Mouse (Mus musculus): ENCODE results near the gene Fam120a.

Fam120a gene

GRCm38 (mm10) chr13:48967956-48968749 lies at the start of gene Fam120a:
Fam120a (minus strand) TSS chr13:48968017.
- no peak for DNase-seq (ENCODE audit: low read depth)

DNA sequence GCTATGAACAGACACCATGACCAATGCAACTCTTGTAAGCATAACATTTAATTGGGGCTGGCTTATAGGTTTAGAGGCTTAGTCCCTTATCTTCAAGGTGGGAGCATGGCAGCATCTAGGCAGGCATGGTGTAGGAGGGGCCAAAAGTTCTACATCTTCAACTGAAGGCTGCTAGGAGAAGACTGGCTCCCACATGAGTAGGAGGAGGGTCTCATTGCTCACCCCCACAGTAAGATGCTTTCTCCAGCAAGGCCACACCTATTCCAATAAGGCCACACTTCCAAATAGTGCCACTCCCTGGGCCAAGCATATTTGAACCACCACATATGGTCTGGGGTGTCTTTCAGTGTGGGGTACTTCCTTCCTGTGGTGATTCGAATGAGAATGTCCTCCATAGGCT lies 49.6 kb upstream of the Fam120a start:
- DNase-seq (ENCODE audit: low read depth), result no peak

- DNase-seq (ENCODE audit: low read depth), result peak; percentile 83
Observed at GRCm38 (mm10) chr13:49016311-49016761, 48.5 kb upstream of the Fam120a start.

DNA sequence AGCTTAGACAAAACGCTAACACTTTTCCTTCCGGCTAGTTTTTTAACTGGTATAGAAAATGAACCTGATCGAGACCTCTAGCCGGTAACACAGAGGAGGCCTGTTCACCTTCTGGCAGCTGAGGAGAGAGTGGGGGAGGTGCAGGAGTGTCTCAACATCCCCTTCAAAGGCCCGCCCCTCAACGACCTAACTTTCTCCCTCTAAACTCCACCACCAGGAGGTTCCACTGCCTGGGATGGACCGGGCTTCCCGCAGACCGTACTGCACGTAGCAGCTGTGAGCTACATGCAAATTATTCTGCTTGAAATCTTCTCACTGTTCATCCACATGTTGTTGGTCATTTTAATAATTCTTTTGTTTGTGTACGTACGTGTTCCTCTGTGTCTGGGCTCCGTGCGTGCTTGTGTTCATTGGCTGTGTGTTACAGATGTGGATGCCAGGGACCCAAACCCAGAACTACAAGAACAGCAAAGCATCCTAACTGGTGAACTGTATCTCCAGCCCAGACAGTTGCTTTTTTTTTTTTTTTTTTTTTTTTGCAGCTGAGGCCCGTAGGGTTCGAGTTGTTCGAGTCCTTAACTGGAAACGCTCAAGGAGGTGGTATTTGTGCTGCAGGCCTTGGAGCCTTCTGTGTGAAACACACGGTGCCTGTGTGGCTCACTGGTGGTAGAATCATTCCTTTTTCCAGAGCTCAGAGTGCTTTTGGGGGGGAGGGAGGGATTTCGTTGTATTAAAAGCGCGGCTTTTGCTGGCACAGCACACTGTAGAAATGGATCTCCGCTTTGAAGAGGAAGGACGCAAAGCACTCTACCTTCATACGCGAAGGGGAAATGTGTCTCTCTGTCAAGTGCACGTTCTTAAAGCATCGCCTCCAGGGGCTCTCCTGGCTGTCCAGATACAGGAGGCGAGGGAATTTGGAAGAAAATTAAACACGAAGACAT lies 47.8 kb upstream of the Fam120a start:
- DNase-seq (ENCODE audit: low read depth), result no peak

- no peak for DNase-seq (ENCODE audit: low read depth)
Observed at GRCm38 (mm10) chr13:49013206-49013794, 45.5 kb upstream of the Fam120a start.

GRCm38 (mm10) chr13:49001691-49002090 lies 33.9 kb upstream of the Fam120a start:
- no peak for DNase-seq (ENCODE audit: low read depth)

DNA sequence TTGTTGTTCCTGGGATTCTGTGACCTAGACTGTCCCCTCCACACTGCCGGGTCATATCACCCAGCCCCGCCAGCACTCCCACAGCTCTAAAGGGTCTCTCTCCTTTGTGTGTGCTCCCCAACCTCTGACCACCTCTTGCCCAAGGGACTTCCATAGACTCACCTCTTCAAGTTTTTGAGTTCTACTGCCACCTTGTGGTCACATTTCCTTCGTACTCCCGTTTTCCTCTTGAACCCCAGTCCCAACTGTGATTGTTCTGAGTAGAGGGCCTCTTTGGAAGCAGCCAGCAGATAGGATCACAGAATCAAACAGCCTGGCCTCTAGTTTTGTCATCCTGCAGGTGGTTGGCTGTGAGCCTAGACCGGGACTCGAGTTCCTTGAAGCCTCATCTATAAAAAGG lies 30.8 kb upstream of the Fam120a start:
- DNase-seq (ENCODE audit: low read depth), result no peak

DNA sequence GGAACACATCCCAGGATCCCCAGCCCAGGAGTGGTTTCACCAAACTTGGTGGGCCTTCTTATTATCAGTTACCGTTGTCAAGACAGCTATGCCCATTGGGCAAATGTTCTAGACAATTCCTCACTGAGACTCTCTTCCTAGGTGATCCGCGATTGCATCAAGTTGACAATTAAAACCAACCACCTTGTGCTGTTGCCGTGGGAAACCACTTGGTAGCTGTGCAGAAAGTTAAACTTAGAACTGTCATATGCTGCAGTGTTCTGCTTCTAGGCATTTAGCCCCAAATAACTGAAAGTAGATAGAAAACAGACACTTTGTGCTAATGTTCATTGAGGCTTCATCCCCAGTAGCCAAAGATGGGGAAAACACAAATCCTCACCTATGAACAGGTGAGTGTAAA lies 28.9 kb upstream of the Fam120a start:
- no peak for DNase-seq (ENCODE audit: low read depth)

DNA sequence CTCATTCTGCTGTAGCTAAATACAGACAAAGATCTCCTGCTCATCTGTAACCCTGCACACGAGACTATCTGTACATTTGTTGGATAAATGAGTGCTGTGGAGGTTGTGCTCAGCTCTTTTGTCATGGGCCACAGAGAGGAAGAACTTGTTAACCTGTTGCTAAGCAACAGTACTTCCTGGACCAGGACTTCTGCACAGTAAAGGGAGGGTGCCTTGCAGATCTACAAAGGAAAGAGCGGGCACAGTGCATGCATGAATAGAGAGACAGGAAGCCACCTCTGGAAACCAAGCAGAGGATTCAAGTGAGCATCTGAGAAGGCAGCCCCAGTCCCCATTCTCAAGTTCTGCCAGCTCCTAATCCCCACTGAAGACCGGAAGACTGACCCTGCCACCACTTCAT lies 27.1 kb upstream of the Fam120a start:
- DNase-seq (ENCODE audit: low read depth), result no peak

DNA sequence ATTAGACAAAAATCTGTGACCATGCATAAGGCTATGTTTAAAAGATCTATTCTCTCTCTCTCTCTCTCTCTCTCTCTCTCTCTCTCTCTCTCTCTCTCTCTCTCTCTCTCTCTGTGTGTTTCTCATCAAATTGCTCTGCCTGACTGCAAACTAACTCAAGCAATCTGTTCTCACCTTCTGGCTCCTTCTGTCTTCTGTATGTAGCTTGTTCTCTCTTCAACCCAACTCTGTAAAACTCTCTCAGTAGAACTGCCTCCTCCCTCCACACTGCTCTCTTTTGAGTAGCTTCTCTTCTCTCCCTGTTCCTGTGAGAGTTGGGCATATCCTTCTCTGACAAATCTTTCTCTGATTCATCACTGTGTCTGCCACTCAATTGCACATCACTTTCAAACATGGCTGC lies 25.1 kb upstream of the Fam120a start:
- DNase-seq (ENCODE audit: low read depth), result no peak

GRCm38 (mm10) chr13:48990138-48990537 lies 22.3 kb upstream of the Fam120a start:
- no peak for DNase-seq (ENCODE audit: low read depth)

DNA sequence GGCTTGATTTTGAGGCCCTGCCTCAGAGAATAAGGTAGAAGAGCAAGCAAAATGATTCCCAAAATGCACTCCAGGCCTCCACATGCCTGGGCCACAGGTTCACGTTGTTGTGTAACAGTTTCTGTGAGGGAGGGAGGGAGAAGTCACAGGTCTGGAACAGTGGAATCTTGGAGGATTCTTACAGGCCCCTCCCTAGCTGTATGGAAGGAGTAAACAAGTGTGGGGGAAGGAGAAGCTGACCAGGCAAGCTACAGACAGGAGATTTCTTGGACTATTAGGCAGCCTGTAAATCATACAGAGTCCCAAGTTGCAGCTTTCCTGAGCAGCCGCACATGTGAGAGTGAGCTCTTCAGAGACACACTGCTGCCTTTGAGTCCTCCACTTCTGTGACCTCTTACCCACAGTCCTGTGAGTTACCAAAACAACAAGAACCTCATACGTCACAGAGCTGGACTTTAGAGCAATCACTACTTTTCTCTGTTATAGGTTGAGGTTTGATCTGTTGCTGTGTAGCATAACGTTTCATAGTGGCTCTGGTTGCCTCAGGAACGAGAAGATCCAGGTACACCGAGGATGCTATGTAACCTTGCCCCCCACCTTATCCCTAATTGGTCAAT lies 14.8 kb upstream of the Fam120a start:
- DNase-seq (ENCODE audit: low read depth), result no peak

DNA sequence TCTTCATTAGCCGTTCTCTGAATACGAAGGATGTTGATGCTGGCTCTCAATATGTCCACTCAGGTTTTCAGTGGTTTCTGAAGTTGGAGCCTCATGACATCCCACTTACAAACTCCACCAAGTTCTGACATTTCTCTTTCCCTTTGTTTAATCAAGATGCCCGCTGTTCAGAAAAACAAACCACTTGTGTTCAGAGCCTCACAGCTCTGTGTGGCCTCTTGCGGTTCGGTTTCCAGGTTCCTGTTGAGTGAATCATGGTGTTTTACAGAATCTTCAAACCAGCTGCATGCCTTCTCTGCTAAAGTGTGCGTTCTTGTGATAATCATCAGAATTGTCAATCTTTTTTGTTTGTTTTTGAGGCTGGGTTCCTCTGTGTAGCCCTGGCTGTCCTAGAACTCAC lies 11.3 kb upstream of the Fam120a start:
- DNase-seq (ENCODE audit: low read depth), result no peak

DNA sequence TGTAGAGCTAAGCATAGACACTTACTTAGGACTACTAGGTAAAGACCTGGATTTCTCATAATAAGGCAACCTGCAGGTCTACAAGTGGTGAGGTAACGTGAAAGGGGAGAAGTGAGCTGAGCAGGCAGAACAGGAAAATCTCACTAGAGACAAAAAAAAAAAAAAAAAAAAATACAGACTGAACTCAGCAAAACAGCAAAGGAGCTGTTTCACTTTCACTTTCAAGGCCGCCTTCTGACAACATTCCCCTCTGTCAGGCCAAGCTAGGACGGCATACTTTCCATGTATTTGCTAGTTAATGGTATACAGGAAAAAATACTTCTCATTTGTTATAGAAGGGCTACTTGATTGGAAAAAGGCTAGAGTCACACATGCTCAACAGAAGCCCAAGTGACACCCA lies 10.0 kb upstream of the Fam120a start:
- DNase-seq (ENCODE audit: low read depth), result no peak

GRCm38 (mm10) chr13:48974699-48975098 lies 6.9 kb upstream of the Fam120a start:
- DNase-seq (ENCODE audit: low read depth), result no peak

DNA sequence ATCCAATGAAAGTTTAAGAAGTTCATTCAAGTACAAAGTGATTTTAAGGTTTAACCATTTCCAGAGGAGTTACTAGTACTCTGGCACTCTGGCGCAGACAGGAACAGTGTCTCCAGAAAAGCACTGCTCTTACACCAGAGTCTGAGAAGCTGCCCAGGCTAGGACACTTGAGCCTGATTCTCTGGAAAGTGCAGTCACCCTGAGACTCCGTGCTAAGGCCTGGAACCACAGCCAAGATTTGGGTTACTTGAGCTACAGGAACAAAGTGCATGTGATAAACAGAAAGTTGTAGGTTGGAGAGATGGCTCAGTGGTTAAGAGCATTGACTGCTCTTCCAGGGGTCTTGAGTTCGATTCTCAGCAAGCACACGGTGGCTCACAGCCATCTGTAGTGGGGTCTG lies 6.4 kb upstream of the Fam120a start:
- no peak for DNase-seq (ENCODE audit: low read depth)

DNA sequence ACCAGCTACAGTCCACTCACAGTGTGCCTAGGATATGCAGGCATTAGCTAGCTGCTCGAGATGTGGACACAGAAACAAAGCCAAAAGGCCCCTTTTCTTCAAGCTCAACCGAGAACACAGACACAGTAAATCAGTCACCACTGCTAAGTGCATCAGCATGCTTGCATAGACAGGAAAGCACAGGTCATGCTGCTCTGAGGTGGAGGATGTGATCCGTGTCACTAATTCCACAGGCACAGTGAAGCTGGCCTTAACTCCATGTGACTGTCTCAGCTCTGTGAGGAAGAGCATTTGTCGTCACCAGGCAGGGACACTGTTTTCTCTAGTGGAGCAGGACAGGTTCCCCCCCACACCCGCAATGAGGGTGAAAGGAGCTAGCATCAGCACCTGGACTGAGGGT lies 5.4 kb upstream of the Fam120a start:
- no peak for DNase-seq (ENCODE audit: low read depth)

DNA sequence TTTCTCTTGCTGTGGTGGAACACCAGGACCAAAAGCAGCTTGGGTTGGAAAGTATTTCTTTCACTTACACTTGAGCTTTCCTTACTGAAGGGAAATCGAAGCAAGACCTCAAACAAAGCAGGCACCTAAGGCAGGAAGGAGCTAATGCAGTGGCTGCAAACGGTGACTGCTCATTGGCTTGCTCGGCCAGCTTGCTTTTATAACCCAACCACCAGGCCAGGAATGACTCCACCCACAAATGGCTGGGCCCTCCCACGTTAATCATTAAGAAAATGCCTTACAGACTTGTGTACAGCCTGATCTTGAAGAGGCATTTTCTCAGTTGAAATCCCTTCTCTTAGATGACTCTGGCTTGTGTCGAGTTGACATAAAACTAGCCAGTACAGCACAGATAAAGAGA lies 3.2 kb upstream of the Fam120a start:
- no peak for DNase-seq (ENCODE audit: low read depth)

- DNase-seq (ENCODE audit: low read depth), result no peak
Observed at GRCm38 (mm10) chr13:48970566-48970965, 2.7 kb upstream of the Fam120a start.

- no peak for DNase-seq (ENCODE audit: low read depth)
Observed at GRCm38 (mm10) chr13:48968750-48969088, 902 bp upstream of the Fam120a start.

- DNase-seq (ENCODE audit: low read depth), result no peak
Observed at GRCm38 (mm10) chr13:48966851-48967821, 681 bp downstream of the Fam120a start.

All from fibroblast of lung, adult 2 months (primary cell).